Mouse (Mus musculus) hindbrain, embryonic 14.5 days (tissue): Measurements from ENCODE around the gene Rufy4. TPM values are rescaled to one million over a fixed set of nuclear protein-coding genes. Genes with fewer than 3 reads are reported as not detected.

Source experiments
- ATAC-seq: fragments of 200-750 bp; cut with Nextera tagmentation; 2 replicates; pipeline ENCODE4 v1.8.0; 2017; ENCODE audit warnings: moderate number of reproducible peaks, mild to moderate bottlenecking, moderate TSS enrichment, moderate library complexity; ENCODE audit not compliant: low FRiP score
- DNase-seq: peaks from one replicate; pipeline ENCODE4 v3.0.0-alpha.2; 2015; ENCODE audit warnings: low spot score
- H3K27ac ChIP-seq: fragments of 300-500 bp; sonication (generic); 2 replicates; pipeline ENCODE4 v1.5.1; 2014; ENCODE audit warnings: mild to moderate bottlenecking, moderate library complexity
- H3K27me3 ChIP-seq: fragments of 300-500 bp; sonication (generic); 2 replicates; pipeline ENCODE4 v1.6.1; 2014; ENCODE audit warnings: mild to moderate bottlenecking, low read length, mixed read lengths; ENCODE audit not compliant: control insufficient read depth, insufficient read depth
- H3K36me3 ChIP-seq: fragments of 300-500 bp; sonication (generic); replicated peaks from 2 replicates; pipeline ENCODE4 v1.6.1; 2014; ENCODE audit not compliant: control insufficient read depth, insufficient read depth
- H3K4me1 ChIP-seq: fragments of 300-500 bp; sonication (generic); replicated peaks from 2 replicates; pipeline ENCODE4 v1.6.1; 2014; ENCODE audit warnings: antibody characterized with exemption, low read length, mixed read lengths; ENCODE audit not compliant: control insufficient read depth, insufficient read depth
- H3K4me2 ChIP-seq: fragments of 300-500 bp; sonication (generic); replicated peaks from 2 replicates; pipeline ENCODE4 v1.6.1; 2014; ENCODE audit warnings: mild to moderate bottlenecking, moderate library complexity
- H3K4me3 ChIP-seq: fragments of 300-500 bp; sonication (generic); replicated peaks from 2 replicates; pipeline ENCODE4 v1.5.1; 2014; ENCODE audit warnings: mild to moderate bottlenecking, low read length
- H3K9ac ChIP-seq: fragments of 300-500 bp; sonication (generic); 2 replicates; pipeline ENCODE4 v1.6.1; 2014
- H3K9me3 ChIP-seq: fragments of 300-500 bp; sonication (generic); 2 replicates; pipeline ENCODE4 v1.6.1; 2016; ENCODE audit warnings: low read length; ENCODE audit not compliant: control insufficient read depth
- WGBS: fragments of 180-500 bp; shearing (Covaris S2); extraction: QIAGEN DNeasy Blood & Tissue Kit; methylation state at CpG from one replicate; pipeline ENCODE4 v1.1.7; 2014; 5-methylcytosine and 5-hydroxymethylcytosine counted together
- polyA plus RNA-seq: library from polyadenylated mRNA; unstranded; fragments of >200 nt; fragmentation: Nextera tagmentation; extraction: Ambion mirVana; gene quantifications from 2 replicates; pipeline ENCODE4 v1.2.1, GENCODE M21; 2014

Rufy4 gene
- polyA plus RNA-seq, 1 experiment from 2014 or later, result 0.43 TPM

GRCm38 (mm10) chr1:74098004-74099000, 27.0 kb upstream of the Rufy4 start:
- Histone ChIP-seq H3K4me2 (peak overlapping the region; percentile 64), H3K4me3 (peak overlapping the region; percentile 36), H3K27me3 (peaks cover 26% of the 10 kb centered on the region), H3K9ac (peak overlapping the region; percentile 42), H3K27ac (peak overlapping the region; percentile 70), H3K36me3 (no peaks in the 10 kb centered on the region), H3K9me3 (no peaks in the 10 kb centered on the region), H3K4me1 (peaks cover 25% of the 10 kb centered on the region)
- WGBS, result under 1% methylated on average over 52 of the region's 58 CpGs
- ATAC-seq (peak; percentile 61), DNase-seq (peak; percentile 67)

GRCm38 (mm10) chr1:74099001-74099435, 26.3 kb upstream of the Rufy4 start:
- Histone ChIP-seq H3K4me1 (peaks cover 31% of the 10 kb centered on the region), H3K9ac (peak overlapping the region; percentile 42), H3K4me2 (peak overlapping the region; percentile 64), H3K36me3 (no peaks in the 10 kb centered on the region), H3K27ac (peak overlapping the region; percentile 70), H3K27me3 (peaks cover 26% of the 10 kb centered on the region), H3K9me3 (no peaks in the 10 kb centered on the region), H3K4me3 (peak overlapping the region; percentile 36)
- under 1% methylated on average over 13 of the region's 14 CpGs for WGBS
- DNase-seq (peak; percentile 62), ATAC-seq (peak; percentile 26; the same call in 1 of the 2 replicates)

- Histone ChIP-seq H3K27me3 (peaks cover 11% of the 10 kb centered on the region; the same call in 1 of the 2 replicates), H3K9ac (no peak overlapping the region), H3K4me2 (no peak overlapping the region), H3K36me3 (no peaks in the 10 kb centered on the region), H3K27ac (peak overlapping the region; percentile 22), H3K9me3 (no peaks in the 10 kb centered on the region), H3K4me1 (peaks cover 22% of the 10 kb centered on the region), H3K4me3 (no peak overlapping the region)
- peak; percentile 73 for ATAC-seq
- DNase-seq, result peak; percentile 57
- WGBS, result 7% methylated on average over 6 of the region's 6 CpGs
Observed at GRCm38 (mm10) chr1:74103654-74104353, 21.5 kb upstream of the Rufy4 start.

- Histone ChIP-seq H3K9me3 (no peaks in the 10 kb centered on the region), H3K27me3 (no peaks in the 10 kb centered on the region), H3K9ac (no peak overlapping the region), H3K4me2 (no peak overlapping the region), H3K4me3 (no peak overlapping the region), H3K27ac (no peak overlapping the region), H3K36me3 (no peaks in the 10 kb centered on the region), H3K4me1 (peaks cover 22% of the 10 kb centered on the region)
- 76% methylated on average over 4 of the region's 4 CpGs for WGBS
- ATAC-seq (no peak), DNase-seq (no peak)
Observed at GRCm38 (mm10) chr1:74105660-74106059, 19.7 kb upstream of the Rufy4 start.

- no peak overlapping the region for H3K9ac ChIP-seq
- no peak overlapping the region for H3K27ac ChIP-seq
- H3K4me2 ChIP-seq, result no peak overlapping the region
- H3K4me1 ChIP-seq, result peaks cover 28% of the 10 kb centered on the region
- H3K9me3 ChIP-seq, result no peaks in the 10 kb centered on the region
- WGBS, result 68% methylated on average over 6 of the region's 6 CpGs
- H3K36me3 ChIP-seq, result no peaks in the 10 kb centered on the region
- no peak for DNase-seq
- no peaks in the 10 kb centered on the region for H3K27me3 ChIP-seq
- ATAC-seq, result no peak
- no peak overlapping the region for H3K4me3 ChIP-seq
Observed at GRCm38 (mm10) chr1:74106214-74106613, 19.1 kb upstream of the Rufy4 start.

GRCm38 (mm10) chr1:74107931-74108618, 17.3 kb upstream of the Rufy4 start:
- WGBS, result 68% methylated on average over 4 of the region's 5 CpGs
- H3K4me1 ChIP-seq, result peaks cover 30% of the 10 kb centered on the region
- H3K9ac ChIP-seq, result no peak overlapping the region
- H3K27ac ChIP-seq, result no peak overlapping the region
- DNase-seq (no peak), ATAC-seq (no peak)
- no peaks in the 10 kb centered on the region for H3K27me3 ChIP-seq
- H3K9me3 ChIP-seq, result no peaks in the 10 kb centered on the region
- no peak overlapping the region for H3K4me3 ChIP-seq
- H3K36me3 ChIP-seq, result no peaks in the 10 kb centered on the region
- H3K4me2 ChIP-seq, result no peak overlapping the region

- H3K4me1 ChIP-seq, result peaks cover 26% of the 10 kb centered on the region
- 35% methylated on average over 2 of the region's 2 CpGs for WGBS
- ATAC-seq, result no peak
Observed at GRCm38 (mm10) chr1:74109670-74110069, 15.7 kb upstream of the Rufy4 start.

GRCm38 (mm10) chr1:74110932-74111695, 14.2 kb upstream of the Rufy4 start:
- Histone ChIP-seq H3K4me1 (peaks cover 24% of the 10 kb centered on the region), H3K4me2 (no peak overlapping the region), H3K4me3 (no peak overlapping the region)

More at GRCm38 (mm10) chr1:74109670-74110069, 15.7 kb upstream of the Rufy4 start:
- no peak overlapping the region for H3K9ac ChIP-seq
- H3K4me3 ChIP-seq, result no peak overlapping the region
- no peak overlapping the region for H3K4me2 ChIP-seq
- H3K9me3 ChIP-seq, result no peaks in the 10 kb centered on the region
- no peaks in the 10 kb centered on the region for H3K27me3 ChIP-seq
- H3K36me3 ChIP-seq, result no peaks in the 10 kb centered on the region
- no peak overlapping the region for H3K27ac ChIP-seq
- no peak for DNase-seq

More at GRCm38 (mm10) chr1:74110932-74111695, 14.2 kb upstream of the Rufy4 start:
- DNase-seq, result peak; percentile 46
- peak overlapping the region; percentile 60 for H3K27ac ChIP-seq
- H3K9ac ChIP-seq, result no peak overlapping the region
- no peaks in the 10 kb centered on the region for H3K27me3 ChIP-seq
- 3% methylated on average over 8 of the region's 8 CpGs for WGBS
- H3K36me3 ChIP-seq, result no peaks in the 10 kb centered on the region
- peak; percentile 87 for ATAC-seq
- no peaks in the 10 kb centered on the region for H3K9me3 ChIP-seq
